In the genomic region with DNA sequence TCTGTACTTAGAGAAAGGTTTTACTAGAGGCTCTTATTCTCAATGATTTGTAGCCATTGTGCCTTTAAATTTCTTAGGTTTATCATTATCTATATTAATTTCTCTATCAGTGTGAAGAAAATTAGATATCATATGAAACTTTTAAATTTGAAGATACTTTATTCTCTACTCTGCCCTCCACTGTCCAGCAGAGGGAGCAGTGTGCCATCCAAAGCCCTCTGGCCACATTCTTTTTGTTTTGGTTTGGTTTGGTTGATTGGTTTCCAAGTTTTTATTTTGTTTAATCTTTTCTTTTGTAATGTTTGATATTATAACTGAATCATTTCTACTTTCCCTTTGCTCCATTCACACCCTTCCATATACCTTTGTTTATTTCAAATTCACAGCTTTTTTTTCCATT, we compare ENCODE assay signal across 9 mouse cellular contexts.
DNase-seq lines count a peak whose midpoint lies in the region; TF ChIP-seq lines count a peak whose summit lies in the region.
"Had no signal": no experiment of that assay in that cellular context is flagged by ENCODE, and none has a peak within 500 bp of the region (broad histone marks: within the 10 kb centered on the region; RNA-seq: fewer than 3 reads in every experiment).

No protein-coding gene starts in this region.

- no peaks in the 10 kb centered on the region for H3K4me1 ChIP-seq in ES-Bruce4 (ENCODE audit: control insufficient read depth, insufficient read depth, low read length)
- no peaks in the 10 kb centered on the region for H3K4me1 ChIP-seq in embryonic facial prominence, embryonic 10.5 days
- no peaks in the 10 kb centered on the region for H3K4me1 ChIP-seq in forebrain, embryonic 10.5 days
- H3K4me1 ChIP-seq: embryonic facial prominence, embryonic 13.5 days had no signal

- TF ChIP-seq CTCF in ES-Bruce4 (IDR thresholded peaks at IDR 0.05; ENCODE audit: low read depth, low read length), result peak; percentile 44

- H3K4me3 ChIP-seq in ES-Bruce4 (ENCODE audit: low read depth, low read length), result no peak overlapping the region
- H3K4me3 ChIP-seq in embryonic facial prominence, embryonic 10.5 days, result no peak overlapping the region
- no peak overlapping the region for H3K4me3 ChIP-seq in forebrain, embryonic 10.5 days
- H3K4me3 ChIP-seq: embryonic facial prominence, embryonic 13.5 days had no signal

- no peaks in the 10 kb centered on the region for H3K9me3 ChIP-seq in ES-Bruce4 (replicated peaks; ENCODE audit: control insufficient read depth, insufficient read depth, low read length, poor library complexity, severe bottlenecking)
- no peaks in the 10 kb centered on the region for H3K9me3 ChIP-seq in embryonic facial prominence, embryonic 10.5 days
- H3K9me3 ChIP-seq in forebrain, embryonic 10.5 days, result no peaks in the 10 kb centered on the region
- H3K9me3 ChIP-seq: embryonic facial prominence, embryonic 13.5 days had no signal

- DNase-seq in kidney, adult 9 months, result peak; percentile 23
- no peak for DNase-seq in kidney, adult 11 months
- peak; percentile 42 for DNase-seq in A20 (ENCODE audit: low read depth, low spot score)
- DNase-seq in embryonic facial prominence, embryonic 10.5 days (ENCODE audit: low spot score), result peak; percentile 13
- DNase-seq in spleen, postnatal 36 days (ENCODE audit: low spot score in 2 of 2), result no peak
- no peak for DNase-seq in forebrain, embryonic 10.5 days (ENCODE audit: extremely low spot score, low spot score)
- no peak for DNase-seq in gastrocnemius, postnatal 25 days

- H3K36me3 ChIP-seq in ES-Bruce4 (ENCODE audit: control insufficient read depth, insufficient read depth, low read length, poor library complexity, severe bottlenecking), result no peaks in the 10 kb centered on the region
- H3K36me3 ChIP-seq in embryonic facial prominence, embryonic 10.5 days (replicated peaks), result no peaks in the 10 kb centered on the region
- no peaks in the 10 kb centered on the region for H3K36me3 ChIP-seq in forebrain, embryonic 10.5 days (replicated peaks)
- H3K36me3 ChIP-seq: embryonic facial prominence, embryonic 13.5 days had no signal

- no peak for TF ChIP-seq EP300 in ES-Bruce4 (IDR thresholded peaks at IDR 0.05; ENCODE audit: insufficient read depth, low read depth, low read length)

- H3K27me3 ChIP-seq in ES-Bruce4 (ENCODE audit: control insufficient read depth, insufficient read depth, low read length, poor library complexity, severe bottlenecking), result no peaks in the 10 kb centered on the region
- no peaks in the 10 kb centered on the region for H3K27me3 ChIP-seq in embryonic facial prominence, embryonic 10.5 days (replicated peaks; ENCODE audit: low read depth, poor library complexity, severe bottlenecking)
- no peaks in the 10 kb centered on the region for H3K27me3 ChIP-seq in forebrain, embryonic 10.5 days (ENCODE audit: poor library complexity, severe bottlenecking)
- H3K27me3 ChIP-seq: embryonic facial prominence, embryonic 13.5 days had no signal

- H3K27ac ChIP-seq in ES-Bruce4 (ENCODE audit: insufficient read depth, low read length), result no peak overlapping the region
- no peak overlapping the region for H3K27ac ChIP-seq in embryonic facial prominence, embryonic 10.5 days (replicated peaks)
- H3K27ac ChIP-seq in forebrain, embryonic 10.5 days, result no peak overlapping the region
- H3K27ac ChIP-seq: embryonic facial prominence, embryonic 13.5 days had no signal

- no peak for TF ChIP-seq POLR2A in ES-Bruce4 (IDR thresholded peaks at IDR 0.05; ENCODE audit: insufficient read depth, low read length)

- H3K9ac ChIP-seq in ES-Bruce4 (ENCODE audit: low read depth, poor library complexity, severe bottlenecking), result no peak overlapping the region
- H3K9ac ChIP-seq: embryonic facial prominence, embryonic 13.5 days had no signal

Comparison
In these comparisons a context has a peak if more than half of its experiments do, and no peak if none do; other contexts are left out.
1. DNase-seq: peak in kidney, adult 9 months (single experiment), A20 (single experiment) and embryonic facial prominence, embryonic 10.5 days (single experiment); none in kidney, adult 11 months (single experiment), spleen, postnatal 36 days (0 of 2), forebrain, embryonic 10.5 days (single experiment) and gastrocnemius, postnatal 25 days (single experiment).